Mouse (Mus musculus) adipocyte (in vitro differentiated cells): ENCODE data around the gene Washc2.

Experiments used
- DNase-seq: peaks from one replicate; pipeline ENCODE4 v3.0.0-alpha.2; 2016; ENCODE audit warnings: low spot score

Washc2 gene

GRCm38 (mm10) chr6:116262824-116263223, 55.0 kb downstream of the Washc2 start:
- DNase-seq: no peak

DNA sequence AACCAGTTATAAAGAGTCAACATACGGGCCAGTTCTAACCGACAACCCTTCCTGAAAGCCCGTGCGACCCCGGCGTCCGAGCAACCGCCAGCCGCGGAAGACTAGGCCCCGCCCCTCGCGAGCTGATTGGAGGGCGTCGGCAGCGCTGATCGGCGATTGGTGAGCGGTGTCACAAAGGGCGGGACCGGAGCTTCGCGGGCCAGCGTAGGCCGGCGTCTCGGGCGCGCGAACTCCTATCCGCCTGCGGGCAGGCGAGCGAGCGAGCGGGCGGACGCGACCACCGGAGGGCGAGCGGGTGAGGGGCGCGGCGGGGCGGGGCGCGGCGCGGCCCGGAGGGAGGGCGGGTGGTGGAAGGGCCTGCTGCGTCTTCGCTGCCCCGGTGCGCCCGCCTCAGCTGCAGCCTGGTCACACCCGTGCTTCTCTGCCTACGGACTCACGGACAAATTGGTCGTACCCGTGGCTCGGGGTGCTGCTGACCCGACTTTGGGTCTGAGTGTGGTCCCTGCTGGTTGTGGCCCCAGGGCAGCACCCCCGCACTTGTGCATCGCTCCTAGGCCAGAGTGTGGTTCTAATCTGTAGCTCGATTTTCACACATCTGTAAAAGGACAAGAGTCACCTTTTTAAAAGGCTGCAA, 56.3 kb downstream of the Washc2 start, which contains the start of gene Zfand4:
Zfand4 (plus strand) TSS at position 205 of the 634 bp plus-strand sequence.
- peak; percentile 89 for DNase-seq

GRCm38 (mm10) chr6:116264836-116265235, 57.0 kb downstream of the Washc2 start:
- DNase-seq: no peak

GRCm38 (mm10) chr6:116265603-116266002, 57.8 kb downstream of the Washc2 start:
- peak; percentile 26 for DNase-seq

GRCm38 (mm10) chr6:116266273-116267109, 58.7 kb downstream of the Washc2 start:
- no peak for DNase-seq

DNA sequence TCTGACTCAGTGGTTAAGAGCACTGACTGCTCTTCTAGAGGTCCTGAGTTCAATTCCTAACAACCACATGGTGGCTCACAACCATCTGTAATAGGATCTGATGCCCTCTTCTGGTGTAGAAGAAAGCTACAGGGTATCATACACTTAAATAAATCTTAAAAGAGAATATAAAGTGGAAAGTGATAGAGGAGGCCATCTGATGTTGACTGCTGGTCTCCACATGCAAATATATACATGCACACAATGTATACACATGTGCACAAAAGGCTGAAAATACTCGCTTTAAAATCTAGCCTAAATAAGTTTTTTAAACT, 59.2 kb downstream of the Washc2 start:
- DNase-seq: no peak

GRCm38 (mm10) chr6:116275695-116276094, 67.9 kb downstream of the Washc2 start:
- no peak for DNase-seq

- no peak for DNase-seq
These were observed 71.0 kb downstream of the Washc2 start for GRCm38 (mm10) chr6:116278679-116279317.

- no peak for DNase-seq
These were observed 73.2 kb downstream of the Washc2 start for GRCm38 (mm10) chr6:116281014-116281413.

- DNase-seq: peak; percentile 27
These were observed 74.7 kb downstream of the Washc2 start for GRCm38 (mm10) chr6:116282546-116282945.

GRCm38 (mm10) chr6:116283280-116283679, 75.4 kb downstream of the Washc2 start:
- DNase-seq: no peak

- no peak for DNase-seq
These were observed 78.5 kb downstream of the Washc2 start for GRCm38 (mm10) chr6:116286321-116286720.

- no peak for DNase-seq
These were observed 79.2 kb downstream of the Washc2 start for GRCm38 (mm10) chr6:116286870-116287575.

- no peak for DNase-seq
These were observed 103.6 kb downstream of the Washc2 start for GRCm38 (mm10) chr6:116311411-116311810.
